Mouse (Mus musculus) liver, embryonic 12.5 days (tissue): ENCODE measurements around the gene Clip4. TPM values are rescaled to one million over a fixed set of nuclear protein-coding genes. Genes with fewer than 3 reads are reported as not detected.
"Not testable (repeated sequence)": the region's sequence is repeated elsewhere in the genome, so short reads cannot be mapped to it uniquely, and the experiment has no call there.

Experiments
- ATAC-seq: fragments of 200-750 bp; cut with Nextera tagmentation; 2 replicates; pipeline ENCODE4 v1.8.0; 2017; ENCODE audit warnings: moderate number of reproducible peaks, mild to moderate bottlenecking, moderate library complexity
- H3K27ac ChIP-seq: fragments of 300-500 bp; sonication (generic); 2 replicates; pipeline ENCODE4 v1.5.1; 2016; ENCODE audit warnings: mild to moderate bottlenecking
- H3K27me3 ChIP-seq: fragments of 300-500 bp; sonication (generic); replicated peaks from 2 replicates; pipeline ENCODE4 v1.6.1; 2016; ENCODE audit warnings: mild to moderate bottlenecking, moderate library complexity
- H3K36me3 ChIP-seq: fragments of 300-500 bp; sonication (generic); 2 replicates; pipeline ENCODE4 v1.6.1; 2016; ENCODE audit warnings: mild to moderate bottlenecking, moderate library complexity
- H3K4me1 ChIP-seq: fragments of 300-500 bp; sonication (generic); 2 replicates; pipeline ENCODE4 v1.6.1; 2016
- H3K4me2 ChIP-seq: fragments of 300-500 bp; sonication (generic); 2 replicates; pipeline ENCODE4 v1.6.1; 2016; ENCODE audit warnings: mild to moderate bottlenecking, moderate library complexity
- H3K4me3 ChIP-seq: fragments of 300-500 bp; sonication (generic); 2 replicates; pipeline ENCODE4 v1.5.1; 2016; ENCODE audit warnings: mild to moderate bottlenecking, moderate library complexity
- H3K9ac ChIP-seq: fragments of 300-500 bp; sonication (generic); 2 replicates; pipeline ENCODE4 v1.6.1; 2016; ENCODE audit warnings: mild to moderate bottlenecking, moderate library complexity
- H3K9me3 ChIP-seq: fragments of 300-500 bp; sonication (generic); replicated peaks from 2 replicates; pipeline ENCODE4 v1.6.1; 2016; ENCODE audit warnings: mild to moderate bottlenecking, moderate library complexity
- WGBS: fragments of 180-500 bp; shearing (Covaris S2); methylation state at CpG from one replicate; pipeline ENCODE4 v1.1.7; 2016; ENCODE audit not compliant: insufficient replicate concordance; 5-methylcytosine and 5-hydroxymethylcytosine counted together
- polyA plus RNA-seq: library from polyadenylated mRNA; unstranded; fragments of >200 nt; fragmentation: Nextera tagmentation; extraction: Ambion mirVana; gene quantifications from 2 replicates; pipeline ENCODE4 v1.2.1, GENCODE M21; 2016

Gene Clip4
- 0.35 and 0.87 TPM in 2 replicates for polyA plus RNA-seq

GRCm38 (mm10) chr17:71768173-71768572 lies at the start of gene Clip4:
TSS of gene Clip4 (plus strand) at chr17:71768473.
- not testable (repeated sequence) for H3K36me3 ChIP-seq, H3K4me1 ChIP-seq, H3K9ac ChIP-seq, H3K4me2 ChIP-seq, H3K27me3 ChIP-seq, H3K27ac ChIP-seq, H3K4me3 ChIP-seq, ATAC-seq, H3K9me3 ChIP-seq
- 36% methylated on average over 1 of the region's 1 CpGs for WGBS

- no peak overlapping the region for H3K4me3 ChIP-seq
- no peaks in the 10 kb centered on the region for H3K27me3 ChIP-seq
- no peak overlapping the region for H3K27ac ChIP-seq
- H3K9me3 ChIP-seq = no peaks in the 10 kb centered on the region
- no peak for ATAC-seq
- H3K9ac ChIP-seq = no peak overlapping the region
- H3K4me2 ChIP-seq = no peak overlapping the region
- H3K36me3 ChIP-seq = no peaks in the 10 kb centered on the region
- no peaks in the 10 kb centered on the region for H3K4me1 ChIP-seq
These were observed 47.8 kb upstream of the Clip4 start for GRCm38 (mm10) chr17:71720434-71720833.

- no peaks in the 10 kb centered on the region for H3K36me3 ChIP-seq
- no peaks in the 10 kb centered on the region for H3K4me1 ChIP-seq
- no peak for ATAC-seq
- no peak overlapping the region for H3K4me3 ChIP-seq
- no peak overlapping the region for H3K9ac ChIP-seq
- WGBS = 45% methylated on average over 3 of the region's 3 CpGs
- H3K9me3 ChIP-seq = no peaks in the 10 kb centered on the region
- H3K27me3 ChIP-seq = no peaks in the 10 kb centered on the region
- no peak overlapping the region for H3K4me2 ChIP-seq
- H3K27ac ChIP-seq = no peak overlapping the region
These were observed 47.3 kb upstream of the Clip4 start for GRCm38 (mm10) chr17:71721019-71721418.

GRCm38 (mm10) chr17:71730655-71731054 lies 37.6 kb upstream of the Clip4 start:
- Histone ChIP-seq H3K36me3 (no peaks in the 10 kb centered on the region), H3K4me2 (no peak overlapping the region), H3K4me3 (no peak overlapping the region), H3K9me3 (no peaks in the 10 kb centered on the region), H3K4me1 (no peaks in the 10 kb centered on the region), H3K9ac (no peak overlapping the region), H3K27ac (no peak overlapping the region), H3K27me3 (no peaks in the 10 kb centered on the region)
- ATAC-seq = no peak
- WGBS = 60% methylated on average over 2 of the region's 2 CpGs

GRCm38 (mm10) chr17:71736442-71736841 lies 31.8 kb upstream of the Clip4 start:
- 40% methylated on average over 3 of the region's 3 CpGs for WGBS
- Histone ChIP-seq H3K27ac (no peak overlapping the region), H3K9me3 (no peaks in the 10 kb centered on the region), H3K27me3 (no peaks in the 10 kb centered on the region), H3K4me1 (no peaks in the 10 kb centered on the region), H3K4me3 (no peak overlapping the region), H3K36me3 (no peaks in the 10 kb centered on the region), H3K4me2 (no peak overlapping the region), H3K9ac (no peak overlapping the region)
- no peak for ATAC-seq

GRCm38 (mm10) chr17:71742156-71742555 lies 26.1 kb upstream of the Clip4 start:
- Histone ChIP-seq H3K4me3 (no peak overlapping the region), H3K4me1 (no peaks in the 10 kb centered on the region), H3K36me3 (no peaks in the 10 kb centered on the region), H3K9me3 (no peaks in the 10 kb centered on the region), H3K4me2 (no peak overlapping the region), H3K27ac (no peak overlapping the region), H3K9ac (no peak overlapping the region), H3K27me3 (no peaks in the 10 kb centered on the region)
- ATAC-seq = no peak
- 57% methylated on average over 3 of the region's 3 CpGs for WGBS

- ATAC-seq = no peak
- Histone ChIP-seq H3K9me3 (no peaks in the 10 kb centered on the region), H3K27me3 (no peaks in the 10 kb centered on the region), H3K36me3 (no peaks in the 10 kb centered on the region), H3K4me1 (no peaks in the 10 kb centered on the region), H3K4me3 (no peak overlapping the region), H3K9ac (no peak overlapping the region), H3K27ac (no peak overlapping the region), H3K4me2 (no peak overlapping the region)
- WGBS = 50% methylated on average over 5 of the region's 5 CpGs
These were observed 25.3 kb upstream of the Clip4 start for GRCm38 (mm10) chr17:71742935-71743334.

- Histone ChIP-seq H3K4me3 (no peak overlapping the region), H3K27me3 (no peaks in the 10 kb centered on the region), H3K4me2 (no peak overlapping the region), H3K9me3 (no peaks in the 10 kb centered on the region), H3K4me1 (0 out of 2 replicates have a peak, but pooled peaks cover 4% of the 10 kb centered on the region), H3K36me3 (no peaks in the 10 kb centered on the region), H3K9ac (no peak overlapping the region), H3K27ac (no peak overlapping the region)
- 72% methylated on average over 9 of the region's 9 CpGs for WGBS
- no peak for ATAC-seq
These were observed 22.2 kb upstream of the Clip4 start for GRCm38 (mm10) chr17:71746114-71746513.

GRCm38 (mm10) chr17:71747561-71747960 lies 20.7 kb upstream of the Clip4 start:
- Histone ChIP-seq H3K27me3 (no peaks in the 10 kb centered on the region), H3K4me3 (no peak overlapping the region), H3K9me3 (no peaks in the 10 kb centered on the region), H3K36me3 (no peaks in the 10 kb centered on the region), H3K4me1 (0 out of 2 replicates have a peak, but pooled peaks cover 4% of the 10 kb centered on the region), H3K27ac (no peak overlapping the region), H3K9ac (no peak overlapping the region), H3K4me2 (no peak overlapping the region)
- WGBS = 75% methylated on average over 8 of the region's 8 CpGs
- ATAC-seq = no peak

GRCm38 (mm10) chr17:71749616-71750168 lies 18.6 kb upstream of the Clip4 start:
- H3K4me2 ChIP-seq = no peak overlapping the region
- 60% methylated on average over 9 of the region's 9 CpGs for WGBS
- no peaks in the 10 kb centered on the region for H3K36me3 ChIP-seq
- H3K27ac ChIP-seq = no peak overlapping the region
- H3K27me3 ChIP-seq = no peaks in the 10 kb centered on the region
- 0 out of 2 replicates have a peak, but pooled peaks cover 4% of the 10 kb centered on the region for H3K4me1 ChIP-seq
- no peak overlapping the region for H3K4me3 ChIP-seq
- H3K9ac ChIP-seq = no peak overlapping the region
- no peaks in the 10 kb centered on the region for H3K9me3 ChIP-seq
- ATAC-seq = 0 out of 2 replicates have a peak, but pooled peaks have one; percentile 30

GRCm38 (mm10) chr17:71752831-71753230 lies 15.4 kb upstream of the Clip4 start, which contains the start of gene Pcare:
TSS of gene Pcare (minus strand) at chr17:71752894.
- Histone ChIP-seq H3K36me3 (no peaks in the 10 kb centered on the region), H3K4me3 (no peak within 1 kb of the TSS), H3K9ac (no peak within 1 kb of the TSS), H3K27me3 (no peaks in the 10 kb centered on the region), H3K27ac (no peak within 1 kb of the TSS), H3K9me3 (no peaks in the 10 kb centered on the region), H3K4me1 (0 out of 2 replicates have a peak, but pooled peaks cover 4% of the 10 kb centered on the region), H3K4me2 (no peak within 1 kb of the TSS)
- WGBS = 73% methylated on average over 10 of the region's 10 CpGs
- no peak for ATAC-seq

- H3K36me3 ChIP-seq = no peaks in the 10 kb centered on the region
- ATAC-seq = no peak
- H3K27me3 ChIP-seq = no peaks in the 10 kb centered on the region
- H3K27ac ChIP-seq = no peak overlapping the region
- 73% methylated on average over 7 of the region's 7 CpGs for WGBS
- no peak overlapping the region for H3K4me3 ChIP-seq
- H3K4me2 ChIP-seq = no peak overlapping the region
- H3K4me1 ChIP-seq = no peaks in the 10 kb centered on the region
- H3K9me3 ChIP-seq = no peaks in the 10 kb centered on the region
- H3K9ac ChIP-seq = no peak overlapping the region
These were observed 7.7 kb upstream of the Clip4 start for GRCm38 (mm10) chr17:71760536-71760935.

GRCm38 (mm10) chr17:71769564-71769963 lies 1.3 kb downstream of the Clip4 start:
- no peak overlapping the region for H3K27ac ChIP-seq
- ATAC-seq = no peak
- no peaks in the 10 kb centered on the region for H3K27me3 ChIP-seq
- H3K4me2 ChIP-seq = no peak overlapping the region
- no peak overlapping the region for H3K4me3 ChIP-seq
- H3K9me3 ChIP-seq = no peaks in the 10 kb centered on the region
- no peaks in the 10 kb centered on the region for H3K36me3 ChIP-seq
- H3K9ac ChIP-seq = no peak overlapping the region
- H3K4me1 ChIP-seq = no peaks in the 10 kb centered on the region
- 47% methylated on average over 6 of the region's 6 CpGs for WGBS
